Mouse (Mus musculus): ENCODE results near the gene Pla2g4b.

DNA sequence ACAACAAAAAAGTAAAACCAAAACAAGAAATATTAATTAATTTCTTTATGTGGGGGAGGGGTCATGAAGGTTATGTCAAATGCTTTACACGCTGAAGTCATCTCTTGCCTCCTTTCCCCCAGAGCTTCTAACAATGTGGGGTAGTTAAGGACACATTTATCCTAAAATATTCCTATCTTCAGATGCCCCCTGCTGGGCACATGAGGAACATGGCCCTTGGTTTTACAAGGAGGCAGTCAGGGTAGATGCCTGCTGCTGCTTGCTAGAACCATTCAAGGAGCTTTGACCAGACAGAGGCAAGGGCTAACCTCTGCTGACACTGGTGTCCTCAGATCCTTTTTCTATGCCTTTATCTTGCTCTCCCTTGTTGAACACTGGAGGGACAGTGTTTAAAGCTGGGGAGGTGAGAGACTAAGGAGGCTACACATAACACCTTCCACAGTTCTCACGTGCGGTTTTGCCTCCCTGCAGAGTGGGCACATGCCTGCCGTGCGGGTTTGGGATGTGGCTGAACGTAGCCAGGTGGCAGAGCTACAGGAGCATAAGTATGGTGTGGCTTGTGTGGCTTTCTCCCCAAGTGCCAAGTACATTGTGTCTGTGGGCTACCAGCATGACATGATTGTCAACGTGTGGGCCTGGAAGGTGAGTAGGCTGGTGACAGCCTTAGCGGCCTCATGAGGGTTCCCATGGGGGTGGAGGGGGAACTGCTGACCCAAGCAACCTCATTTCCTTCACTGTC is 21.6 kb upstream of the Pla2g4b start:
- TF ChIP-seq CTCF (IDR thresholded peaks at IDR 0.05; ENCODE audit: control insufficient read depth, insufficient read depth, insufficient replicate concordance, low read depth, low read length) (peak; percentile 30; the same call in 1 of the 2 replicates), POLR2A (IDR thresholded peaks at IDR 0.05; ENCODE audit: control insufficient read depth, low read depth, low read length) (no peak)

Measured in testis, adult 2 months (tissue).